Mouse (Mus musculus): ENCODE measurements around the gene Gm16368.
"Not testable (repeated sequence)": the region's sequence is repeated elsewhere in the genome, so short reads cannot be mapped to it uniquely, and the experiment has no call there.

Gene Gm16368

GRCm38 (mm10) chr12:88083397-88083796 is at the start of gene Gm16368:
Gene Gm16368, plus strand, starts transcription at chr12:88083697.
- not testable (repeated sequence) for DNase-seq (ENCODE audit: low spot score in 2 of 2)

GRCm38 (mm10) chr12:88039062-88039461 is 44.4 kb upstream of the Gm16368 start:
- DNase-seq (ENCODE audit: low spot score in 2 of 2) = not testable (repeated sequence)

- DNase-seq (ENCODE audit: low spot score in 2 of 2) = not testable (repeated sequence)
Measured at GRCm38 (mm10) chr12:88039703-88040102, 43.8 kb upstream of the Gm16368 start.

- DNase-seq (ENCODE audit: low spot score in 2 of 2) = not testable (repeated sequence)
Measured at GRCm38 (mm10) chr12:88045226-88045625, 38.3 kb upstream of the Gm16368 start.

All from natural killer cell, adult 2 months (primary cell).